Mouse (Mus musculus) intestine, embryonic 15.5 days (tissue): ENCODE measurements at regions not wholly inside any gene's neighbourhood (a gene's known extent, or its start where the extent isn't known, plus 50 kb on each side); places are given as distances from the start of the nearest gene placed in this dataset.

Experiments used
- ATAC-seq: fragments of 200-750 bp; cut with Nextera tagmentation; 2 replicates; pipeline ENCODE4 v1.8.0; 2017; ENCODE audit warnings: moderate TSS enrichment, moderate library complexity
- H3K27ac ChIP-seq: fragments of 300-500 bp; sonication (generic); 2 replicates; pipeline ENCODE4 v1.5.1; 2015; ENCODE audit warnings: mild to moderate bottlenecking, inconsistent platforms
- H3K27me3 ChIP-seq: fragments of 300-500 bp; sonication (generic); replicated peaks from 2 replicates; pipeline ENCODE4 v1.6.1; 2015; ENCODE audit warnings: inconsistent platforms
- H3K36me3 ChIP-seq: fragments of 300-500 bp; sonication (generic); 2 replicates; pipeline ENCODE4 v1.6.1; 2015; ENCODE audit warnings: inconsistent platforms
- H3K4me1 ChIP-seq: fragments of 300-500 bp; sonication (generic); replicated peaks from 2 replicates; pipeline ENCODE4 v1.6.1; 2015; ENCODE audit warnings: inconsistent platforms
- H3K4me2 ChIP-seq: fragments of 300-500 bp; sonication (generic); replicated peaks from 2 replicates; pipeline ENCODE4 v1.6.1; 2015; ENCODE audit warnings: mild to moderate bottlenecking, inconsistent platforms
- H3K4me3 ChIP-seq: fragments of 300-500 bp; sonication (generic); replicated peaks from 2 replicates; pipeline ENCODE4 v1.5.1; 2015; ENCODE audit warnings: inconsistent platforms
- H3K9ac ChIP-seq: fragments of 300-500 bp; sonication (generic); 2 replicates; pipeline ENCODE4 v1.6.1; 2015; ENCODE audit warnings: inconsistent platforms
- H3K9me3 ChIP-seq: fragments of 300-500 bp; sonication (generic); 2 replicates; pipeline ENCODE4 v1.6.1; 2016; ENCODE audit warnings: inconsistent platforms
- WGBS: fragments of 180-500 bp; shearing (Covaris S2); methylation state at CpG from one replicate; pipeline ENCODE4 v1.1.7; 2015; 5-methylcytosine and 5-hydroxymethylcytosine counted together

- no peak for ATAC-seq
Observed at GRCm38 (mm10) chr13:37197136-37197535, 147.1 kb upstream of the F13a1 start.

GRCm38 (mm10) chr13:37195857-37196256, 145.8 kb upstream of the F13a1 start:
- no peaks in the 10 kb centered on the region for H3K9me3 ChIP-seq
- no peaks in the 10 kb centered on the region for H3K36me3 ChIP-seq
- no peak overlapping the region for H3K9ac ChIP-seq
- no peaks in the 10 kb centered on the region for H3K4me1 ChIP-seq
- no peak overlapping the region for H3K4me3 ChIP-seq
- WGBS, result 85% methylated on average over 1 of the region's 1 CpGs
- no peak for ATAC-seq
- no peaks in the 10 kb centered on the region for H3K27me3 ChIP-seq
- no peak overlapping the region for H3K27ac ChIP-seq
- H3K4me2 ChIP-seq, result no peak overlapping the region

More at GRCm38 (mm10) chr13:37197136-37197535, 147.1 kb upstream of the F13a1 start:
- 87% methylated on average over 2 of the region's 2 CpGs for WGBS
- no peak overlapping the region for H3K4me3 ChIP-seq
- no peak overlapping the region for H3K4me2 ChIP-seq
- no peaks in the 10 kb centered on the region for H3K27me3 ChIP-seq
- H3K4me1 ChIP-seq, result no peaks in the 10 kb centered on the region
- no peaks in the 10 kb centered on the region for H3K36me3 ChIP-seq
- no peaks in the 10 kb centered on the region for H3K9me3 ChIP-seq
- no peak overlapping the region for H3K27ac ChIP-seq
- H3K9ac ChIP-seq, result no peak overlapping the region

GRCm38 (mm10) chr13:37181169-37181787, 131.2 kb upstream of the F13a1 start:
- no peak overlapping the region for H3K4me2 ChIP-seq
- no peaks in the 10 kb centered on the region for H3K36me3 ChIP-seq
- 59% methylated on average over 9 of the region's 9 CpGs for WGBS
- H3K27me3 ChIP-seq, result no peaks in the 10 kb centered on the region
- ATAC-seq, result no peak
- H3K4me1 ChIP-seq, result no peaks in the 10 kb centered on the region
- H3K4me3 ChIP-seq, result no peak overlapping the region
- no peaks in the 10 kb centered on the region for H3K9me3 ChIP-seq
- no peak overlapping the region for H3K9ac ChIP-seq
- no peak overlapping the region for H3K27ac ChIP-seq

GRCm38 (mm10) chr13:37176526-37176925, 126.5 kb upstream of the F13a1 start:
- no peak for ATAC-seq
- H3K27ac ChIP-seq, result no peak overlapping the region
- H3K4me2 ChIP-seq, result no peak overlapping the region
- H3K27me3 ChIP-seq, result no peaks in the 10 kb centered on the region
- no peak overlapping the region for H3K4me3 ChIP-seq
- no peaks in the 10 kb centered on the region for H3K9me3 ChIP-seq
- H3K4me1 ChIP-seq, result no peaks in the 10 kb centered on the region
- WGBS, result 71% methylated on average over 1 of the region's 1 CpGs
- no peaks in the 10 kb centered on the region for H3K36me3 ChIP-seq
- H3K9ac ChIP-seq, result no peak overlapping the region

- 86% methylated on average over 8 of the region's 8 CpGs for WGBS
- H3K36me3 ChIP-seq, result no peaks in the 10 kb centered on the region
Observed at GRCm38 (mm10) chr13:37175997-37176396, 126.0 kb upstream of the F13a1 start.

GRCm38 (mm10) chr13:37158831-37159522, 108.9 kb upstream of the F13a1 start:
- H3K27me3 ChIP-seq, result no peaks in the 10 kb centered on the region
- H3K4me2 ChIP-seq, result no peak overlapping the region
- H3K4me1 ChIP-seq, result no peaks in the 10 kb centered on the region
- H3K27ac ChIP-seq, result no peak overlapping the region
- no peaks in the 10 kb centered on the region for H3K9me3 ChIP-seq
- no peak overlapping the region for H3K4me3 ChIP-seq
- 52% methylated on average over 4 of the region's 4 CpGs for WGBS
- no peaks in the 10 kb centered on the region for H3K36me3 ChIP-seq
- H3K9ac ChIP-seq, result no peak overlapping the region
- no peak for ATAC-seq

More at GRCm38 (mm10) chr13:37175997-37176396, 126.0 kb upstream of the F13a1 start:
- no peak overlapping the region for H3K4me2 ChIP-seq
- H3K4me3 ChIP-seq, result no peak overlapping the region
- H3K27ac ChIP-seq, result no peak overlapping the region
- no peak for ATAC-seq
- H3K9me3 ChIP-seq, result no peaks in the 10 kb centered on the region
- no peaks in the 10 kb centered on the region for H3K4me1 ChIP-seq
- H3K9ac ChIP-seq, result no peak overlapping the region
- H3K27me3 ChIP-seq, result no peaks in the 10 kb centered on the region

GRCm38 (mm10) chr13:37157808-37158207, 107.8 kb upstream of the F13a1 start:
- no peaks in the 10 kb centered on the region for H3K36me3 ChIP-seq
- no peak overlapping the region for H3K9ac ChIP-seq
- no peaks in the 10 kb centered on the region for H3K27me3 ChIP-seq
- H3K4me1 ChIP-seq, result no peaks in the 10 kb centered on the region
- no peaks in the 10 kb centered on the region for H3K9me3 ChIP-seq
- H3K4me3 ChIP-seq, result no peak overlapping the region
- 83% methylated on average over 3 of the region's 3 CpGs for WGBS
- ATAC-seq, result no peak
- H3K4me2 ChIP-seq, result no peak overlapping the region
- no peak overlapping the region for H3K27ac ChIP-seq

GRCm38 (mm10) chr13:37151835-37152516, 101.9 kb upstream of the F13a1 start:
- ATAC-seq, result no peak
- Histone ChIP-seq H3K9ac (no peak overlapping the region), H3K9me3 (no peaks in the 10 kb centered on the region), H3K4me1 (no peaks in the 10 kb centered on the region), H3K27ac (no peak overlapping the region), H3K4me3 (no peak overlapping the region), H3K27me3 (no peaks in the 10 kb centered on the region), H3K36me3 (no peaks in the 10 kb centered on the region), H3K4me2 (no peak overlapping the region)
- WGBS, result 75% methylated on average over 4 of the region's 4 CpGs

GRCm38 (mm10) chr13:37149961-37150360, 99.9 kb upstream of the F13a1 start:
- Histone ChIP-seq H3K36me3 (no peaks in the 10 kb centered on the region), H3K27me3 (no peaks in the 10 kb centered on the region), H3K27ac (no peak overlapping the region), H3K9ac (no peak overlapping the region), H3K4me1 (no peaks in the 10 kb centered on the region), H3K4me3 (no peak overlapping the region), H3K9me3 (no peaks in the 10 kb centered on the region), H3K4me2 (no peak overlapping the region)
- ATAC-seq, result no peak
- WGBS, result 86% methylated on average over 1 of the region's 1 CpGs

- Histone ChIP-seq H3K9me3 (no peaks in the 10 kb centered on the region), H3K9ac (no peak overlapping the region), H3K36me3 (no peaks in the 10 kb centered on the region), H3K27ac (no peak overlapping the region), H3K4me3 (no peak overlapping the region), H3K27me3 (no peaks in the 10 kb centered on the region), H3K4me2 (no peak overlapping the region), H3K4me1 (no peaks in the 10 kb centered on the region)
- ATAC-seq, result no peak
- WGBS, result 65% methylated on average over 3 of the region's 3 CpGs
Observed at GRCm38 (mm10) chr13:37149066-37149781, 99.2 kb upstream of the F13a1 start.

GRCm38 (mm10) chr13:37148627-37149026, 98.6 kb upstream of the F13a1 start:
- Histone ChIP-seq H3K4me1 (no peaks in the 10 kb centered on the region), H3K27ac (no peak overlapping the region), H3K9ac (no peak overlapping the region), H3K4me2 (no peak overlapping the region), H3K36me3 (no peaks in the 10 kb centered on the region), H3K4me3 (no peak overlapping the region), H3K27me3 (no peaks in the 10 kb centered on the region), H3K9me3 (no peaks in the 10 kb centered on the region)
- WGBS, result 91% methylated on average over 1 of the region's 1 CpGs
- no peak for ATAC-seq

- WGBS, result 87% methylated on average over 8 of the region's 8 CpGs
- Histone ChIP-seq H3K9me3 (no peaks in the 10 kb centered on the region), H3K36me3 (no peaks in the 10 kb centered on the region)
Observed at GRCm38 (mm10) chr13:37147790-37148189, 97.7 kb upstream of the F13a1 start.

More at GRCm38 (mm10) chr13:37147790-37148189, 97.7 kb upstream of the F13a1 start:
- H3K4me2 ChIP-seq, result no peak overlapping the region
- no peak overlapping the region for H3K27ac ChIP-seq
- no peak overlapping the region for H3K9ac ChIP-seq
- no peaks in the 10 kb centered on the region for H3K27me3 ChIP-seq
- no peak for ATAC-seq
- no peaks in the 10 kb centered on the region for H3K4me1 ChIP-seq
- no peak overlapping the region for H3K4me3 ChIP-seq
